Mouse (Mus musculus): ENCODE measurements around the gene Otog. TPM values are rescaled to one million over a fixed set of nuclear protein-coding genes. Genes with fewer than 3 reads are reported as not detected.

Otog gene
- polyA plus RNA-seq, 1 experiment from 2014 or later = not detected

DNA sequence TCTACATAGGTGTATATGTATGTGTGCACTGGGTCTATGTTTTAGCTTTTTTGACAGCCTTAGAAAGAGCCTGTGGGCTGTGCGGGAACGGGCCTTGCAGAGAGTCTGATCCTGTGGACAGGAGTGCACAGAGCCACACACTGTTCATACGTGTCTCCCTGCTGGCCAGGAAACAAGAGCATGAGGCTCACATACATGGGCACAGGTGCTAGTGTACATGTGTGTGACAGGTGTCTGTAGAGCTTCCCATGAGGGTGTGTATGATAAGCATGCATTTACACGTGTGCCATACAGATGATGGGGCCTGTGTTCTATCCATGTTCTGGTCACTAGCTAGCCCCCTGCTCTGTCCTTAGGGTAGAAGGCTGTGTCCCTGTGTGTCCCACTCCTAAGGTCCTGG, 45.6 kb downstream of the Otog start:
- Histone ChIP-seq H3K4me1 (ENCODE audit: control insufficient read depth, insufficient read depth, low read length) (no peaks in the 10 kb centered on the region), H3K36me3 (ENCODE audit: control insufficient read depth, insufficient read depth, low read length) (no peaks in the 10 kb centered on the region), H3K9ac (ENCODE audit: low read depth, low read length) (no peak overlapping the region), H3K4me3 (ENCODE audit: low read depth, low read length) (no peak overlapping the region), H3K27ac (ENCODE audit: low read depth, low read length) (no peak overlapping the region), H3K27me3 (ENCODE audit: control insufficient read depth, insufficient read depth, low read length) (peaks cover 76% of the 10 kb centered on the region), H3K9me3 (replicated peaks; ENCODE audit: control insufficient read depth, low read length) (no peaks in the 10 kb centered on the region), H3K4me2 (no peak overlapping the region)
- 74% methylated on average over 4 of the region's 4 CpGs for WGBS (ENCODE audit: insufficient replicate concordance)
- ATAC-seq (replicated peaks; ENCODE audit: insufficient number of reproducible peaks, low FRiP score, low TSS enrichment) = no peak

DNA sequence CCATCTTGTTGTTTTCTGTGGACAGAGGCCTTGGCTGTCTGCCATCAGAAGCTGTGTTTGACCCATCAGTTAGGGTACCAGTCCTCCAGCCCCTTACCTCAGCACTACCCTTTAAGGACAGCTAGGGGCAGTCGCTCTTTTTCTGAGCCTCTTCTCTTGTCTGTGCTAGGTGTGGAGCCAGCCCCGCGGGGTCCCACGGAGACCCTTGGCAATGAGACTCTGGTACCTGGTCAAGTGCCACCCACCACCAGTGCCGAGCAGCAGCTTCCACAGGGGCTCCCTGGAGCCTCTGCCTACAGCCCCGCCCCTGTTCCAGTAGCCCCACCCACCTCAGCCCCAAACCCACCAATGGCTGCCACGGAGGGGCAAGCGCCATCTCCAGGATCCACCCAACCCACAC, 46.3 kb downstream of the Otog start:
- 30% methylated on average over 8 of the region's 8 CpGs for WGBS (ENCODE audit: insufficient replicate concordance)
- no peak overlapping the region for H3K4me2 ChIP-seq
- peaks cover 74% of the 10 kb centered on the region for H3K27me3 ChIP-seq (ENCODE audit: control insufficient read depth, insufficient read depth, low read length)
- H3K9ac ChIP-seq (ENCODE audit: low read depth, low read length) = no peak overlapping the region
- ATAC-seq (replicated peaks; ENCODE audit: insufficient number of reproducible peaks, low FRiP score, low TSS enrichment) = no peak
- H3K4me3 ChIP-seq (ENCODE audit: low read depth, low read length) = no peak overlapping the region
- no peaks in the 10 kb centered on the region for H3K4me1 ChIP-seq (ENCODE audit: control insufficient read depth, insufficient read depth, low read length)
- H3K27ac ChIP-seq (ENCODE audit: low read depth, low read length) = no peak overlapping the region
- no peaks in the 10 kb centered on the region for H3K9me3 ChIP-seq (replicated peaks; ENCODE audit: control insufficient read depth, low read length)
- no peaks in the 10 kb centered on the region for H3K36me3 ChIP-seq (ENCODE audit: control insufficient read depth, insufficient read depth, low read length)

DNA sequence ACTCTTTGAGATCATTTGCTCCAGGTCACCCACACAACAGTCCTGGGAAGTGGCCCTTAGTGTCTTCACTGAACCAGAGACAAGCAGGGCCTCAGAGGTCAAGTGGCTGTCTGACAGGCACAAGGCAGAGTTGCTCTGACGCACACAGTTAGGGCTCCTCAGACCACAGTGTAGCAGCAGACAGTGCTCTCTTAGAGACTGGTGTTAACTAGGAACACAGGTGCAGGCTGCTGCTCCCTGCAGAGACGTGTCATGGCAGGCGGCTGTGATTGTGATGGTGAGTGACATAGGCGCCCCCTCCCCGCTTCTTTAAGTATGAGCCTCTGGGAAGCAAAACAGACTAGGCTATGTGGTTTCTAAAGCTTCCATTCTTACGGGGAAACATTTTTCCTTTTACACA, 55.5 kb downstream of the Otog start:
- no peak for ATAC-seq (replicated peaks; ENCODE audit: insufficient number of reproducible peaks, low FRiP score, low TSS enrichment)
- Histone ChIP-seq H3K9ac (ENCODE audit: low read depth, low read length) (no peak overlapping the region), H3K4me2 (no peak overlapping the region), H3K36me3 (ENCODE audit: control insufficient read depth, insufficient read depth, low read length) (no peaks in the 10 kb centered on the region), H3K4me3 (ENCODE audit: low read depth, low read length) (no peak overlapping the region), H3K4me1 (ENCODE audit: control insufficient read depth, insufficient read depth, low read length) (no peaks in the 10 kb centered on the region), H3K27me3 (ENCODE audit: control insufficient read depth, insufficient read depth, low read length) (peaks cover 50% of the 10 kb centered on the region), H3K9me3 (replicated peaks; ENCODE audit: control insufficient read depth, low read length) (no peaks in the 10 kb centered on the region), H3K27ac (ENCODE audit: low read depth, low read length) (no peak overlapping the region)
- WGBS (ENCODE audit: insufficient replicate concordance) = 8% methylated on average over 6 of the region's 6 CpGs

DNA sequence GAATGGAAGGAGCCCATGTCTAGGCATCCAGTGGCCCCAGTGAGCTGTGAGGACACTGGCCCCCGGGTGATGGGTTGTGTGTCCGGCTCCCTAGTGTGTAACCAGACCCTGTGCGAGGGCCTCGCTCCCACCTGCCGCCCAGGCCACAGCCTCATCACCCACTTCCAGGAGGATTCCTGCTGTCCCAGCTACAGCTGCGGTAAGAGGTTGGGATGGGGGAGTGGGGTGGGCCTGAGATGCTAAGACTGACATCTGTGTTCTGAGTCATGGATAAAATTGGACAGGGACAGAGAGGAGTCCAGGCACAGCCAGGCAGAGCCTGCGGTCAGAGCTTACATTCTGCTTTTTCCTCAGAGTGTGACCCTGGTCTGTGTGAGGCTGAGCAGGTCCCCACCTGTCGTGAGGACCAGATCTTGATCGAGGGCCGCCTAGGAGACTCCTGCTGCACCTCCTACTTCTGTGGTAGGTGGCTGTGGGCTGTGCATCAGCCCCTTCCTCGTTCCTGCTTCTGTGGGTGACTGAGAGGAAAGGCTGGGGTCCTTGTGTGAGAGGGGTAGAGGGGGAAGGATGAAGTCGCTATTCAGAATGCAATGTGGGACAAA, 60.3 kb downstream of the Otog start:
- H3K27me3 ChIP-seq (ENCODE audit: control insufficient read depth, insufficient read depth, low read length) = peaks cover 74% of the 10 kb centered on the region
- no peak overlapping the region for H3K9ac ChIP-seq (ENCODE audit: low read depth, low read length)
- no peaks in the 10 kb centered on the region for H3K9me3 ChIP-seq (replicated peaks; ENCODE audit: control insufficient read depth, low read length)
- no peak overlapping the region for H3K4me3 ChIP-seq (ENCODE audit: low read depth, low read length)
- ATAC-seq (replicated peaks; ENCODE audit: insufficient number of reproducible peaks, low FRiP score, low TSS enrichment) = no peak
- no peaks in the 10 kb centered on the region for H3K36me3 ChIP-seq (ENCODE audit: control insufficient read depth, insufficient read depth, low read length)
- no peak overlapping the region for H3K27ac ChIP-seq (ENCODE audit: low read depth, low read length)
- WGBS (ENCODE audit: insufficient replicate concordance) = 70% methylated on average over 12 of the region's 12 CpGs
- H3K4me2 ChIP-seq = no peak overlapping the region
- H3K4me1 ChIP-seq (ENCODE audit: control insufficient read depth, insufficient read depth, low read length) = no peaks in the 10 kb centered on the region

DNA sequence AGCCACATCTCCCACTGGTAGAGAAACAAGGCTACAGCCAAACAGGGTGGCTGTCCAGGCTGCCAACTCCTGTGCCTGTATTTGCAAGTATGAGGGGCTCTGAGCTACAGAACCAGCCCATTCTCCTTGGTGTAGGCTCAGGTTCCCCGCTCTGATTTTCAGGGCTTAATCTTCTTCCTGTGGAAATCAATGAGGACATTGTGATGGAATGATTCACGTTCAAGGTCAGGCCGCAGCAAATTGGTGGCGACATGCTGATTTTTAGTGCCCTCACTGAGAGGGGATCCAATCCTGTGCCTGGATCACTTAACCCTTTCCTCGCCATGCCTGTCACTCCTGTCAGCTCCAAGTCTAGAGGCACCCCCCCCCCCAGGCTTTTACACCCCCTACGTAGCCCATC, 72.7 kb downstream of the Otog start:
- WGBS (ENCODE audit: insufficient replicate concordance) = 43% methylated on average over 6 of the region's 6 CpGs
- no peak overlapping the region for H3K4me2 ChIP-seq
- H3K4me3 ChIP-seq (ENCODE audit: low read depth, low read length) = no peak overlapping the region
- H3K27me3 ChIP-seq (ENCODE audit: control insufficient read depth, insufficient read depth, low read length) = peaks cover 14% of the 10 kb centered on the region
- no peak overlapping the region for H3K9ac ChIP-seq (ENCODE audit: low read depth, low read length)
- no peak for ATAC-seq (replicated peaks; ENCODE audit: insufficient number of reproducible peaks, low FRiP score, low TSS enrichment)
- no peak overlapping the region for H3K27ac ChIP-seq (ENCODE audit: low read depth, low read length)
- no peaks in the 10 kb centered on the region for H3K9me3 ChIP-seq (replicated peaks; ENCODE audit: control insufficient read depth, low read length)
- H3K36me3 ChIP-seq (ENCODE audit: control insufficient read depth, insufficient read depth, low read length) = no peaks in the 10 kb centered on the region
- H3K4me1 ChIP-seq (ENCODE audit: control insufficient read depth, insufficient read depth, low read length) = no peaks in the 10 kb centered on the region

DNA sequence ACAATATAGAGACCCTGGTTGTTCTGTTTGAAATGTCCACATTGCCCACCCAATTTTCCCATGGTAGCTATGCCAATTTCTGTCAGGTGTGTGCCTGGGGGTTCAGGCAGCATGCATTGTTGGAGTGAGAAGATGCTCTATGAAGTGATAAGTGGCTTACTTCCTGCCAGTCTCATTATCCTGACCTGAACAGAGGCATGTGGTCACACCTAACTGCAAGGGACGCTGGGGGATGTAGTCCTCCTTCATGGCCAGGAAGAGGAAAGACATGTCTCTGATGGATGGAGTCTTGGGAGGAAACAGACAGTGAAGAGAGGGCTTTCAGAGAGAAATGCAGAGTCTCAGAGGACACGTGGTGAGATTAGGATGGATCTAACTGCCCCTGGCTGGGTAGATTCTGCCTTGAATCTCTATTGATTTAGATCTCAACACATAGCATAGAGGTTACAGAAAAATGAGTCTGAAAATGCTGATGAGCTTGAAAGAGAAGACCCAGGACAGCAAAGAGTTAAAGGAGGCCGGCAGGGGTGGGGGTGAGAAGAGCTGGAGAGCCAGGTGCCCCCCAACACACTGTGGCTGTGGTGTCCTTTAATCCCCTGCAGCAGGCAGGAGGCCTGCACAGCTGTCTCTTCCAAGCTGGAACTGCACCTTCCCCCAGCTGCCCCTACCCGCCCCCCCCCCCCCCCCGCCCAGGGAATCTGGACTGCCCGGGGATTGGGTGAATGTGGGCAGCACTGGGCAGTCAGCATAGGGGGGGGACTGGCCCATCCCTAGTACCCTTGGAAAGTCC, 73.6 kb downstream of the Otog start:
- 20% methylated on average over 4 of the region's 6 CpGs for WGBS (ENCODE audit: insufficient replicate concordance)
- no peak for ATAC-seq (replicated peaks; ENCODE audit: insufficient number of reproducible peaks, low FRiP score, low TSS enrichment)
- H3K9me3 ChIP-seq (replicated peaks; ENCODE audit: control insufficient read depth, low read length) = no peaks in the 10 kb centered on the region
- H3K27ac ChIP-seq (ENCODE audit: low read depth, low read length) = no peak overlapping the region
- no peak overlapping the region for H3K4me2 ChIP-seq
- H3K4me3 ChIP-seq (ENCODE audit: low read depth, low read length) = no peak overlapping the region
- no peaks in the 10 kb centered on the region for H3K36me3 ChIP-seq (ENCODE audit: control insufficient read depth, insufficient read depth, low read length)
- H3K4me1 ChIP-seq (ENCODE audit: control insufficient read depth, insufficient read depth, low read length) = no peaks in the 10 kb centered on the region
- H3K9ac ChIP-seq (ENCODE audit: low read depth, low read length) = no peak overlapping the region
- H3K27me3 ChIP-seq (ENCODE audit: control insufficient read depth, insufficient read depth, low read length) = peaks cover 13% of the 10 kb centered on the region

DNA sequence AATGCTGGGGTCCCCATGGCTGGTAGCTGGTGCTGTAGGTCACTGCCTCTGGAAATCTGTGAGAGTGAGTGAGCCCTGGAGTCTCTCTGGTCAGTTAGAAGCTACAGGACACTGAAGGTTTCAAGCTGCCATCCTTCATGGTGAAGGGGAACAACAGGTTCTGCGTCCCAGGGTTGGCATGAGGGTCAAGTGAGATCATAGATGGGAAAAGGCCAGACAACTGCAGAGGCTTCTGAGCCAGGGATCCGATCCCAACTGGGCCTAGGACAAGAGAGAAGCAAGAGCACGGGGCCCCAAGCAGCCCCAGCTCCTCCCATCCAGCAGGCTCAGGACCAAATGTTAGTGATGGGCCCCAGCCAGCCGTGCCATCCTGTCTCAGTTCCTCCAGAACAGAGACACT, 74.9 kb downstream of the Otog start:
- Histone ChIP-seq H3K9ac (ENCODE audit: low read depth, low read length) (no peak overlapping the region), H3K4me2 (no peak overlapping the region), H3K4me3 (ENCODE audit: low read depth, low read length) (no peak overlapping the region), H3K27me3 (ENCODE audit: control insufficient read depth, insufficient read depth, low read length) (peaks cover 11% of the 10 kb centered on the region), H3K9me3 (replicated peaks; ENCODE audit: control insufficient read depth, low read length) (no peaks in the 10 kb centered on the region), H3K4me1 (ENCODE audit: control insufficient read depth, insufficient read depth, low read length) (no peaks in the 10 kb centered on the region), H3K27ac (ENCODE audit: low read depth, low read length) (no peak overlapping the region), H3K36me3 (ENCODE audit: control insufficient read depth, insufficient read depth, low read length) (no peaks in the 10 kb centered on the region)
- 65% methylated on average over 4 of the region's 4 CpGs for WGBS (ENCODE audit: insufficient replicate concordance)
- ATAC-seq (replicated peaks; ENCODE audit: insufficient number of reproducible peaks, low FRiP score, low TSS enrichment) = no peak

DNA sequence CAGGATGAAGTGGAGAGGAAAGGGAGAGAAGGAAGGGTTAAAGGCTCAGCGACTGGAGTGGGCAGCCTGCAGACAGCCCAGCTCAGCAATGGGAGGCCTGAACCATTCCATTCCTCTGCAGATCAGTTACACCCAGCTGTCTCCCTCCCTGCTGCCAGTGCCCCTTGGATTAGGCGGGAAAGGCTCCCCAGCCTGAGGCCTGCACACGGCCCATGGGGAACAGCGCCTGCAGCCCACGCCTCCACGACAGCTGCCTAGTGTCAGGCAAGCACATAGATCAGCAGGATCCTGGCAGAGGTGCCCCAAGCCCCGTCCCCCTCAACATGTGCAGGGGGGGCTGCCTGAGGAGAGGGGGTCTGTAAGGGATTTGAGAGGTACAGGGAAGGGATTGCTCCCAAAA, 76.2 kb downstream of the Otog start:
- WGBS (ENCODE audit: insufficient replicate concordance) = 19% methylated on average over 7 of the region's 7 CpGs
- Histone ChIP-seq H3K27me3 (ENCODE audit: control insufficient read depth, insufficient read depth, low read length) (peaks cover 6% of the 10 kb centered on the region), H3K4me2 (no peak overlapping the region), H3K9ac (ENCODE audit: low read depth, low read length) (no peak overlapping the region), H3K9me3 (replicated peaks; ENCODE audit: control insufficient read depth, low read length) (no peaks in the 10 kb centered on the region), H3K27ac (ENCODE audit: low read depth, low read length) (no peak overlapping the region), H3K4me1 (ENCODE audit: control insufficient read depth, insufficient read depth, low read length) (no peaks in the 10 kb centered on the region), H3K4me3 (ENCODE audit: low read depth, low read length) (no peak overlapping the region), H3K36me3 (ENCODE audit: control insufficient read depth, insufficient read depth, low read length) (no peaks in the 10 kb centered on the region)
- 0 out of 2 replicates have a peak, but pooled peaks have one; percentile 14 for ATAC-seq (replicated peaks; ENCODE audit: insufficient number of reproducible peaks, low FRiP score, low TSS enrichment)

DNA sequence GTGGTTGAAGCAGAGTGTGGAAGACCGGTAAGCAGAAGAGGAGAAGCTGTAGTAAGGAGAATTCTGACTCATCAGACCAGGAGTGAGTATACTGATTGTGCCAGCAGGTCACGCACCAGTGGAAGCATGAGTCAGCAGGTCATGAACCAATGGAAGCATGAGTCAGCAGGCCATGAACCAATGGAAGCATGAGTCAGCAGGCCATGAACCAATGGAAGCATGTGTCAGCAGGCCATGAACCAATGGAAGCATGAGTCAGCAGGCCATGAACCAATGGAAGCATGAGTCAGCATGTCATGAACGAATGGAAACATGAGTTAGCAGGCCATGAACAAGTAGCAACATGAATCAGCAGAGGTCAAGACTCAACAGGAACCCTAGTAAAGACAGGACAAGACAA, 80.5 kb downstream of the Otog start:
- Histone ChIP-seq H3K9me3 (replicated peaks; ENCODE audit: control insufficient read depth, low read length) (no peaks in the 10 kb centered on the region), H3K4me3 (ENCODE audit: low read depth, low read length) (no peak overlapping the region), H3K36me3 (ENCODE audit: control insufficient read depth, insufficient read depth, low read length) (no peaks in the 10 kb centered on the region), H3K9ac (ENCODE audit: low read depth, low read length) (no peak overlapping the region), H3K27me3 (ENCODE audit: control insufficient read depth, insufficient read depth, low read length) (peaks cover 3% of the 10 kb centered on the region; the same call in 1 of the 2 replicates), H3K4me1 (ENCODE audit: control insufficient read depth, insufficient read depth, low read length) (no peaks in the 10 kb centered on the region), H3K4me2 (no peak overlapping the region), H3K27ac (ENCODE audit: low read depth, low read length) (no peak overlapping the region)
- 74% methylated on average over 3 of the region's 3 CpGs for WGBS (ENCODE audit: insufficient replicate concordance)
- no peak for ATAC-seq (replicated peaks; ENCODE audit: insufficient number of reproducible peaks, low FRiP score, low TSS enrichment)
